Mouse (Mus musculus): ENCODE measurements around the gene Baiap2l1. TPM values are rescaled to one million over a fixed set of nuclear protein-coding genes. Genes with fewer than 3 reads are reported as not detected.
A peak's percentile ranks its signal among the peaks of the same experiment; 100 is the strongest.
"Not testable (repeated sequence)": the region's sequence is repeated elsewhere in the genome, so short reads cannot be mapped to it uniquely, and the experiment has no call there.

Baiap2l1 gene
- polyA plus RNA-seq, 1 experiment from 2014 or later = 2.5 TPM

DNA sequence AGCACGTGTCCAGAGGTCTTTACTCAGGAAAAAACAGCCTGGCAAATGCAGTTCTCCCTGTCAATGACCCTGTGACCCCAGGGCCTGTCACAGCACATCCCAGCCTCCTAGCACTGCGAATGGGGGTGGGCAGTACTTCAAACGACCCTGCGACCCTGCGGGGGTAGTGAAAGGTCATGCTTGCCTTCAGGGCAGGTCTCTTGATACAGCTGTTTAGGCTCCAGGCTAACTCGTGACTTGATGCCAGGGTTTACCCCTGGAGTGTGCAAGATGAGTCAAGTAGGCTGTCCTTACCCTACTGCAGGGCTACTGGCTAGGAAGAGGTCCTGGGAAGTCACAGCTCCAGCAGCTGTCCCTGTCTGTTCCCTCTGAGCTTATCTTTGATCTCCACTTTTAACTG is 13.1 kb upstream of the Baiap2l1 start:
- Histone ChIP-seq H3K27me3 (no peaks in the 10 kb centered on the region), H3K9ac (replicated peaks) (no peak overlapping the region), H3K4me2 (replicated peaks) (no peak overlapping the region), H3K4me1 (no peaks in the 10 kb centered on the region), H3K27ac (replicated peaks) (no peak overlapping the region), H3K9me3 (no peaks in the 10 kb centered on the region), H3K36me3 (no peaks in the 10 kb centered on the region), H3K4me3 (no peak overlapping the region)
- ATAC-seq (ENCODE audit: low FRiP score, low read depth) = no peak
- 5% methylated on average over 6 of the region's 6 CpGs for WGBS

DNA sequence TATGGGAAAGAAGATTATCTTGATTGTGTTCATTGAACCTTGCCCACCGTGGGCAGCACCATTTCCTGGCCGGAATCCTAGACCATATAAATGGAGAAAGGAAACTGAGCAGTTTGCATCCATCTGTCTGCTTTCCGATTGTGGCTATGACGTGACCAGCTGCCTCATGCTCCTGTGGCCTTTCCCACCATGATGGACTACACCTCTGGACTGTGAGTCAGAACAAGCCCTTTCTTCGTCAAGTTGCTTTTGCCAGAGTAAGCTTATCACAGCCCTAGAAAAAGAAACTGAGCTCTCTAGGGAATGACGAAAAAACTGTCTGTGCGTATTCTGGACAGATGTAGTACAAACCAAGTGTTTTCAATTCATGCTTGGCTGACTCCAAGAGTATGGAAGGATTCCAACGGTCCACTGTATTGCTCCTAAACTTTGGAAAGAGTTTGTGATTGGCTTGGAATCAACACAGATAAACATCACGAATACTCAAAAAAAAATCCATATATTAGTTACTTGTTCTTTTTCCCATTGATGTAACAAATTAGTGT is 10.8 kb upstream of the Baiap2l1 start:
- Histone ChIP-seq H3K4me3 (no peak overlapping the region), H3K4me2 (replicated peaks) (no peak overlapping the region), H3K27me3 (no peaks in the 10 kb centered on the region), H3K36me3 (no peaks in the 10 kb centered on the region), H3K9ac (replicated peaks) (no peak overlapping the region), H3K4me1 (no peaks in the 10 kb centered on the region), H3K27ac (replicated peaks) (no peak overlapping the region), H3K9me3 (no peaks in the 10 kb centered on the region)
- WGBS = 89% methylated on average over 9 of the region's 9 CpGs
- no peak for ATAC-seq (ENCODE audit: low FRiP score, low read depth)

DNA sequence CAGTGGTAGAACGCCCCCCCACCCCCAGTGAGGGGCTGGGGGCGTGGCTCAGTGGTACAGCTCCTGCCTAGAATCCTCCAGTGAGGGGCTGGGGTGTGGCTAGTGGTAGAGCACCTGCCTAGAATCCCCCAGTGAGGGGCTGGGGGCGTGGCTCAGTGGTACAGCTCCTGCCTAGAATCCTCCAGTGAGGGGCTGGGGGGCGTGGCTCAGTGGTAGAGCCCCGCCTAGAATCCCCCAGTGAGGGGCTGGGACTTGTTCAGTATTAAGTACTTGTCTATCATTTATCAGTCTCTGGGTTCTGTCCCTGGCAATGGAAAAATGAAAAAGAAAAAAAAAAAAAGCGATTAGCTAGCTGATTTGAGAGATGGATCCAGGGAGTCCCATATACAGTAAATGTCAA is 8.6 kb upstream of the Baiap2l1 start:
- not testable (repeated sequence) for H3K9me3 ChIP-seq
- WGBS = 78% methylated on average over 6 of the region's 6 CpGs

DNA sequence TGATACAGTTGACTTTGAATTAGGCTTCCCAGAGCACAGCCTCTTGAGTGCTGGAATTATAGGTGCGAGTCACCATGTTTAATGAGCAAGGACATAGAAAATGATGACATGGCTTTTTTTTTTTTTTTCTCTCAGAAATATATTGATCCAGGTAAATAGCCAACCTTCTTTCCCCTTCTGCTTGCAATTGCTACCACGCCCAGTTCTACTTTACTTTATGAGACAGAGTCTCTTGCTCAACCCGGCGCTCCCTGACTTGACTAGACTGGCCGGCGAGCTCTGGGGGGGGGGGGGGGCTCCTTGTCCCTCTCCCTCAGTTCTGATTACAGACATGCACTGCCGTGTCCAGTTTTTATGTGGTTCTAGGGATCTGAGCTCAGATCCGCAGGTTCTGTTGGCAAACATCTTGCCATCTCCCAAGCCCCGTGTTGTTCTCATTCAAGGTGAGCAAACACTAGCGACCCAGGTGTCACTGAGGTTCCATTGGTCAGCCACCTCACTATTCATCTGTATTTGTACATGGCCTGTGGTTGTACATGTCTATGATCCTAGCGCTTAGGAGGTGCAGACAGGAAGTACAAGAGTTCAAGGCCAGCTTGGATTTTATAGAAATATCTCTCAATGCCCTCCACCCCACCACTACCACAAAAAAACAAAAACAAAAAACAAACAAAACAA is 6.9 kb upstream of the Baiap2l1 start:
- Histone ChIP-seq H3K4me3 (no peak overlapping the region), H3K27ac (replicated peaks) (no peak overlapping the region), H3K36me3 (no peaks in the 10 kb centered on the region), H3K9me3 (no peaks in the 10 kb centered on the region), H3K9ac (replicated peaks) (no peak overlapping the region), H3K4me2 (replicated peaks) (no peak overlapping the region), H3K4me1 (no peaks in the 10 kb centered on the region), H3K27me3 (no peaks in the 10 kb centered on the region)
- WGBS = 89% methylated on average over 11 of the region's 11 CpGs
- no peak for ATAC-seq (ENCODE audit: low FRiP score, low read depth)

More for the DNA sequence above, 8.6 kb upstream of the Baiap2l1 start:
- not testable (repeated sequence) for H3K36me3 ChIP-seq; H3K27me3 ChIP-seq; H3K4me1 ChIP-seq; H3K4me2 ChIP-seq (replicated peaks); H3K27ac ChIP-seq (replicated peaks); H3K4me3 ChIP-seq; H3K9ac ChIP-seq (replicated peaks); ATAC-seq (ENCODE audit: low FRiP score, low read depth)

DNA sequence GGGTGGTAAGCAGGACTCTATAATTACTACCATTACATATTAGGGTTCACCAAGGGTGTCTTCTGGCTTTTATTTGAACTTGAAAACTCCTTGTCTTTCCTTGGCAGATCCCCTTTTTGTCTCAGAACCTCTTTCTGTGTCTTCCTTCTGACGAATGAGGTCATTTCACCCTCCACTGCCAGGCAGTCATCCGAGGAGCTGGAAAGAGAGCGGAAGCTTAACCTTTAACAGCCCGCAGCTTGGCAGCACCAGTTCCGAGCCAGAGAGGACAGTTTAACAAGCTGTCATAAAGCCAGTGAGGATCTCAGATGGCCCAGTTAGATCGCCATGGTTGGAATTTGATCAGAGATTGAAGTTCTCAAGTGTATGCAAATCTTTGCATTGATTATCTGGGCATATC is 2.4 kb upstream of the Baiap2l1 start:
- ATAC-seq (ENCODE audit: low FRiP score, low read depth) = no peak
- 59% methylated on average over 6 of the region's 6 CpGs for WGBS
- Histone ChIP-seq H3K27ac (replicated peaks) (no peak overlapping the region), H3K36me3 (no peaks in the 10 kb centered on the region), H3K9ac (replicated peaks) (no peak overlapping the region), H3K4me2 (replicated peaks) (no peak overlapping the region), H3K27me3 (peaks cover 38% of the 10 kb centered on the region), H3K9me3 (no peaks in the 10 kb centered on the region), H3K4me1 (peaks cover 16% of the 10 kb centered on the region), H3K4me3 (no peak overlapping the region)

DNA sequence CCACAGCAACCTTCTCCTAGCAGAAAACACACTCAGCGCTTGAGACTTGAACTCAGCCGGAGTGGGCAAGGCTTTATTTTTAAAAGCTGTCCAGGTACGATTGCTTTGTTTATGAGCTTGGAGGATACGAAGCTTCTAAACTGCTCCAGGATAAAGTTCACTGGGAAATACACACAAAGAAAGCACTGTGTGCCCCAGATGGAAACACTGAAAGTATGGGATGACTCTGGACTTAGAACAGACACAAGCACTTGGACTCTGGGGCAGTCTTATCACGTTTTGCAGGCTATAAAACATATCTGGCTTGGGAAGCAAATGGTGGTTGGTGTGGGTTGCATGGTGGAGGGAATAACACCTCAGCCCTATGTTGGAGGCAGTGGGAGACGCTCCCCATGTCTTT is 2.0 kb upstream of the Baiap2l1 start:
- H3K4me2 ChIP-seq (replicated peaks) = no peak overlapping the region
- no peak for ATAC-seq (ENCODE audit: low FRiP score, low read depth)
- H3K27ac ChIP-seq (replicated peaks) = no peak overlapping the region
- peaks cover 16% of the 10 kb centered on the region for H3K4me1 ChIP-seq
- H3K9me3 ChIP-seq = no peaks in the 10 kb centered on the region
- peaks cover 38% of the 10 kb centered on the region for H3K27me3 ChIP-seq
- WGBS = 88% methylated on average over 6 of the region's 6 CpGs
- no peaks in the 10 kb centered on the region for H3K36me3 ChIP-seq
- no peak overlapping the region for H3K9ac ChIP-seq (replicated peaks)
- H3K4me3 ChIP-seq = no peak overlapping the region

- no peak for ATAC-seq (ENCODE audit: low FRiP score, low read depth)
- H3K27ac ChIP-seq (replicated peaks) = no peak overlapping the region
- H3K9me3 ChIP-seq = no peaks in the 10 kb centered on the region
- peaks cover 16% of the 10 kb centered on the region for H3K4me1 ChIP-seq
- H3K4me3 ChIP-seq = peak overlapping the region; percentile 52
- H3K4me2 ChIP-seq (replicated peaks) = peak overlapping the region; percentile 91
- H3K27me3 ChIP-seq = peaks cover 38% of the 10 kb centered on the region
- no peaks in the 10 kb centered on the region for H3K36me3 ChIP-seq
- H3K9ac ChIP-seq (replicated peaks) = peak overlapping the region; percentile 25; the same call in 1 of the 2 replicates
- 5% methylated on average over 10 of the region's 10 CpGs for WGBS
Observed at GRCm38 (mm10) chr5:144358592-144358917, 643 bp upstream of the Baiap2l1 start.

DNA sequence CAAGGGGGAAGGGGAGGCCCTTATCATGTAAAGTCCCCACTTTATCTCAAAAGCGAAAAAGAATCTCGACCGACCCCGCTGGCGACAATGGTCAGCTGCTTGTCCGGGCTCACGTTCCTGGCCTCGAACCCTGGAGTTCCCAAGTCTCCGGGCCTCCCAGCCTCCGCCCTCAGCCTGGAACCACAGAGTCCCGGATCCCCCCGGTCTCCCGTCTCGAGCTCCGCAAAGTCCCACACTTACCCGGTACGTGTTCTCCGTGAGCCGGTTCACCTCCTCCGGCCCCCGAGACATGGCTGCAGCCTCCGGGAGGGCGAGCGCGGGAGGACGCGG is 396 bp downstream of the Baiap2l1 start:
- Histone ChIP-seq H3K27ac (replicated peaks) (no peak overlapping the region), H3K9ac (replicated peaks) (no peak overlapping the region; the same call in 1 of the 2 replicates), H3K9me3 (no peaks in the 10 kb centered on the region), H3K4me2 (replicated peaks) (peak overlapping the region; percentile 91), H3K27me3 (peaks cover 38% of the 10 kb centered on the region), H3K4me3 (peak overlapping the region; percentile 52), H3K36me3 (no peaks in the 10 kb centered on the region), H3K4me1 (peaks cover 16% of the 10 kb centered on the region)
- no peak for ATAC-seq (ENCODE audit: low FRiP score, low read depth)
- WGBS = under 1% methylated on average over 27 of the region's 27 CpGs

GRCm38 (mm10) chr5:144356776-144357455 is 996 bp downstream of the Baiap2l1 start:
- peak overlapping the region; percentile 91 for H3K4me2 ChIP-seq (replicated peaks)
- peaks cover 38% of the 10 kb centered on the region for H3K27me3 ChIP-seq
- no peak for ATAC-seq (ENCODE audit: low FRiP score, low read depth)
- H3K9me3 ChIP-seq = no peaks in the 10 kb centered on the region
- no peak overlapping the region for H3K27ac ChIP-seq (replicated peaks)
- H3K4me3 ChIP-seq = peak overlapping the region; percentile 52
- H3K36me3 ChIP-seq = no peaks in the 10 kb centered on the region
- 8% methylated on average over 17 of the region's 17 CpGs for WGBS
- peaks cover 16% of the 10 kb centered on the region for H3K4me1 ChIP-seq
- H3K9ac ChIP-seq (replicated peaks) = no peak overlapping the region; the same call in 1 of the 2 replicates

- Histone ChIP-seq H3K4me1 (peaks cover 5% of the 10 kb centered on the region), H3K9me3 (no peaks in the 10 kb centered on the region), H3K27ac (replicated peaks) (no peak overlapping the region), H3K4me3 (no peak overlapping the region), H3K4me2 (replicated peaks) (no peak overlapping the region), H3K9ac (replicated peaks) (no peak overlapping the region), H3K36me3 (no peaks in the 10 kb centered on the region), H3K27me3 (peaks cover 15% of the 10 kb centered on the region)
- 91% methylated on average over 9 of the region's 9 CpGs for WGBS
- no peak for ATAC-seq (ENCODE audit: low FRiP score, low read depth)
Observed at GRCm38 (mm10) chr5:144352250-144353047, 5.5 kb downstream of the Baiap2l1 start.

DNA sequence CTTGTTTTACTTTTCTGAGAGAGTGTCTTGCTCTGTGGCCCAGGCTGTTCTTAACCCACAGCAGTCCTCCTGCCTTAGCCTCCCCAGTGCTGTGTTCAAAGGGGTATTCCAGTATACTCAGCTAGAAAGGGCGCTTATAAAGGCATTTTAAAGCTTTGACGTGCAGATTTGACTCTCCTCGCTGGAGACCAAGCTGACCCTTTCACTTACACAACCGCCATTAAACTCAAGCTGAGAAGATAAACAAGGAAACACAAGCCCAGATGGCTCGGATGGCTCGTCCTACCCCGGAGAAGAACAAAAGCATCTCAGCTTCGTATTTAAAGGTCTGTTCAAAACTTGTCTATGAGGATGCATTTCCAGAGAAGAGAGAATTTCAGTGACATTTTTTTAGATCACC is 6.7 kb downstream of the Baiap2l1 start:
- ATAC-seq (ENCODE audit: low FRiP score, low read depth) = no peak
- WGBS = 13% methylated on average over 8 of the region's 8 CpGs

DNA sequence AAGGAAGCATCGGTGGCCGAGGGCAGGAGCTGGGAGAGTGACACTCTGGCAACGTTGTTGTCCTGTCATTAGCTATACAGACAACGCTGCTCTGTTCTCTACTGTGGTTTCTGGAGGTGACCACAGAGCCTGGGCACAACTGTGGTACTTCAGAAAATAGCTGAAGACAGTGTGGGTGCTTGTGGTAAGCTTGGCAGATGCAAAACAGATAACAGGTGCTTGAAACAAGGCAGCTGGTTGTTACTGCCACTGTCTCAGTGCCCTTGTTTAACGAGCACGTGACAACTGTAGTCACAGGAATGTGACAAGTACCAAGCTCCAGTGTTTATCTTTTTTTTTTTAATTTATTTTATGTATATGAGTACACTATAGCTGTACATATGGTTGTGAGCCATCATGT is 13.3 kb downstream of the Baiap2l1 start:
- WGBS = 92% methylated on average over 6 of the region's 6 CpGs
- no peak overlapping the region for H3K9ac ChIP-seq (replicated peaks)
- no peaks in the 10 kb centered on the region for H3K36me3 ChIP-seq
- H3K4me2 ChIP-seq (replicated peaks) = no peak overlapping the region
- H3K4me1 ChIP-seq = no peaks in the 10 kb centered on the region
- no peaks in the 10 kb centered on the region for H3K9me3 ChIP-seq
- H3K27ac ChIP-seq (replicated peaks) = no peak overlapping the region
- ATAC-seq (ENCODE audit: low FRiP score, low read depth) = no peak
- no peak overlapping the region for H3K4me3 ChIP-seq
- H3K27me3 ChIP-seq = no peaks in the 10 kb centered on the region

More for the DNA sequence above, 6.7 kb downstream of the Baiap2l1 start:
- no peak overlapping the region for H3K27ac ChIP-seq (replicated peaks)
- H3K9ac ChIP-seq (replicated peaks) = no peak overlapping the region
- H3K9me3 ChIP-seq = no peaks in the 10 kb centered on the region
- H3K4me3 ChIP-seq = no peak overlapping the region
- H3K27me3 ChIP-seq = peaks cover 8% of the 10 kb centered on the region; the same call in 1 of the 2 replicates
- H3K4me2 ChIP-seq (replicated peaks) = no peak overlapping the region
- no peaks in the 10 kb centered on the region; the same call in 1 of the 2 replicates for H3K4me1 ChIP-seq
- H3K36me3 ChIP-seq = no peaks in the 10 kb centered on the region

Data from midbrain, embryonic 12.5 days (tissue).